Mouse (Mus musculus) MEL (cell line): ENCODE measurements around the gene Lix1. TPM values are rescaled to one million over a fixed set of nuclear protein-coding genes. Genes with fewer than 3 reads are reported as not detected.
A peak's percentile ranks its signal among the peaks of the same experiment; 100 is the strongest.

Experiments
- DNase-seq: peaks from one replicate; pipeline ENCODE4 v3.0.0; 2011; ENCODE audit warnings: low read depth, low spot score
- H3K27ac ChIP-seq: 2 replicates; pipeline ENCODE4 v1.5.1; 2012; ENCODE audit warnings: low read depth, mild to moderate bottlenecking, control low read depth, low read length, moderate library complexity; ENCODE audit not compliant: control insufficient read depth
- H3K27me3 ChIP-seq, 2 experiments: fragments of 150-350 bp in 1 of 2; sonication (generic) in 1 of 2; 2 replicates each; pipeline ENCODE4 v1.6.1; 2012; ENCODE audit warnings: low read length in 2 of 2, mild to moderate bottlenecking in 2 of 2, improper control_type of control experiment in 1 of 2, moderate library complexity in 1 of 2; ENCODE audit not compliant: insufficient read depth in 2 of 2, control insufficient read depth in 1 of 2
- H3K36me3 ChIP-seq, 2 experiments: 2 replicates each; pipeline ENCODE4 v1.6.1; 2012 to 2014; ENCODE audit warnings: low read length in 2 of 2, improper control_type of control experiment in 1 of 2, inconsistent platforms in 1 of 2, mild to moderate bottlenecking in 1 of 2; ENCODE audit not compliant: insufficient read depth in 2 of 2, control insufficient read depth in 1 of 2
- H3K4me1 ChIP-seq, 2 experiments: fragments of 150-350 bp in 1 of 2; sonication (generic) in 1 of 2; 2 replicates each; pipeline ENCODE4 v1.6.1; 2012; ENCODE audit warnings: low read length in 2 of 2, improper control_type of control experiment in 1 of 2, mild to moderate bottlenecking in 1 of 2; ENCODE audit not compliant: insufficient read depth in 2 of 2, control insufficient read depth in 1 of 2
- H3K4me3 ChIP-seq, 2 experiments: fragments of 150-350 bp in 1 of 2; sonication (generic) in 1 of 2; 2 replicates each; pipeline ENCODE4 v1.5.1; 2012; ENCODE audit warnings: low read depth in 2 of 2, low read length in 2 of 2, mild to moderate bottlenecking in 2 of 2, moderate library complexity in 2 of 2, control low read depth in 1 of 2, improper control_type of control experiment in 1 of 2; ENCODE audit not compliant: control insufficient read depth in 1 of 2, insufficient read depth in 1 of 2
- H3K79me2 ChIP-seq: 2 replicates; pipeline ENCODE4 v1.6.1; 2012; ENCODE audit warnings: mild to moderate bottlenecking, low read length, moderate library complexity; ENCODE audit not compliant: control insufficient read depth, poor library complexity, insufficient read depth
- H3K9ac ChIP-seq: 2 replicates; pipeline ENCODE4 v1.6.1; 2012; ENCODE audit warnings: low read depth, mild to moderate bottlenecking, control low read depth, low read length, moderate library complexity; ENCODE audit not compliant: control insufficient read depth, poor library complexity, severe bottlenecking
- H3K9me3 ChIP-seq: fragments of 150-350 bp; sonication (generic); replicated peaks from 2 replicates; pipeline ENCODE4 v1.6.1; 2012; ENCODE audit warnings: mild to moderate bottlenecking, low read length, improper control_type of control experiment, moderate library complexity; ENCODE audit not compliant: insufficient read depth
- CHD2 ChIP-seq: IDR thresholded peaks from 2 replicates; pipeline ENCODE4 v1.6.1; 2011; ENCODE audit warnings: low read length, improper control_type of control experiment
- CTCF ChIP-seq, 3 experiments: IDR thresholded peaks in 2 of 3; conservative IDR thresholded peaks in 1 of 3; 2 replicates each; pipeline ENCODE4 v1.5.1; 2011 to 2012; ENCODE audit warnings: low read length in 3 of 3, low read depth in 2 of 3, mild to moderate bottlenecking in 2 of 3, improper control_type of control experiment in 1 of 3, inconsistent platforms in 1 of 3, mixed read lengths in 1 of 3, moderate library complexity in 1 of 3; ENCODE audit not compliant: control insufficient read depth in 1 of 3, insufficient read depth in 1 of 3, poor library complexity in 1 of 3, severe bottlenecking in 1 of 3
- ELF1 ChIP-seq: IDR thresholded peaks from 2 replicates; pipeline ENCODE4 v1.6.1; 2014; ENCODE audit warnings: low read depth, mild to moderate bottlenecking, inconsistent platforms, low read length, improper control_type of control experiment, moderate library complexity
- EP300 ChIP-seq, 2 experiments: IDR thresholded peaks; 2 replicates each; pipeline ENCODE4 v1.6.1; 2011; ENCODE audit warnings: improper control_type of control experiment in 2 of 2, low read length in 2 of 2, low read depth in 1 of 2, mild to moderate bottlenecking in 1 of 2
- ETS1 ChIP-seq: IDR thresholded peaks from 2 replicates; pipeline ENCODE4 v1.6.1; 2012; ENCODE audit warnings: low read depth, mild to moderate bottlenecking, inconsistent platforms, low read length, improper control_type of control experiment, moderate library complexity
- GABPA ChIP-seq: IDR thresholded peaks from 2 replicates; pipeline ENCODE4 v1.6.1; 2012; ENCODE audit warnings: low read depth, mild to moderate bottlenecking, inconsistent platforms, low read length, improper control_type of control experiment, moderate library complexity
- GATA1 ChIP-seq: IDR thresholded peaks from 2 replicates; pipeline ENCODE4 v1.6.1; 2011; ENCODE audit warnings: low read depth, low read length, improper control_type of control experiment
- JUND ChIP-seq: IDR thresholded peaks from 2 replicates; pipeline ENCODE4 v1.6.1; 2011; ENCODE audit warnings: low read depth, mild to moderate bottlenecking, improper control_type of control experiment, low read length
- MAFK ChIP-seq: IDR thresholded peaks from 2 replicates; pipeline ENCODE4 v1.6.1; 2011; ENCODE audit warnings: low read depth, mild to moderate bottlenecking, low read length, improper control_type of control experiment, borderline replicate concordance
- MAX ChIP-seq: IDR thresholded peaks from 2 replicates; pipeline ENCODE4 v1.6.1; 2011; ENCODE audit warnings: low read length, improper control_type of control experiment
- MAZ ChIP-seq: IDR thresholded peaks from 2 replicates; pipeline ENCODE4 v1.6.1; 2012; ENCODE audit warnings: low read depth, mild to moderate bottlenecking, inconsistent platforms, low read length, improper control_type of control experiment
- MXI1 ChIP-seq: IDR thresholded peaks from 2 replicates; pipeline ENCODE4 v1.6.1; 2011; ENCODE audit warnings: mild to moderate bottlenecking, low read depth, low read length, improper control_type of control experiment
- MYC ChIP-seq: IDR thresholded peaks from 2 replicates; pipeline ENCODE4 v1.6.1; 2011; ENCODE audit warnings: low read depth, mild to moderate bottlenecking, low read length, improper control_type of control experiment, moderate library complexity
- NRF1 ChIP-seq: IDR thresholded peaks from 2 replicates; pipeline ENCODE4 v1.6.1; 2014; ENCODE audit warnings: low read depth, mild to moderate bottlenecking, inconsistent platforms, low read length, improper control_type of control experiment, moderate library complexity; ENCODE audit not compliant: poor library complexity, insufficient read depth, severe bottlenecking
- POLR2AphosphoS2 ChIP-seq: IDR thresholded peaks from 2 replicates; pipeline ENCODE4 v1.6.1; 2011; ENCODE audit warnings: low read length, improper control_type of control experiment
- RAD21 ChIP-seq: IDR thresholded peaks from 2 replicates; pipeline ENCODE4 v1.6.1; 2011; ENCODE audit warnings: mild to moderate bottlenecking, low read depth, low read length, improper control_type of control experiment
- RCOR1 ChIP-seq: IDR thresholded peaks from 2 replicates; pipeline ENCODE4 v1.6.1; 2012; ENCODE audit warnings: low read depth, mild to moderate bottlenecking, inconsistent platforms, low read length, improper control_type of control experiment
- SMC3 ChIP-seq: IDR thresholded peaks from 2 replicates; pipeline ENCODE4 v1.6.1; 2011; ENCODE audit warnings: low read depth, low read length, improper control_type of control experiment
- TAL1 ChIP-seq: IDR thresholded peaks from 2 replicates; pipeline ENCODE4 v1.6.1; 2012; ENCODE audit warnings: mild to moderate bottlenecking, inconsistent platforms, low read length, moderate library complexity, mixed read lengths
- TBP ChIP-seq: IDR thresholded peaks from 2 replicates; pipeline ENCODE4 v1.8.0; 2011; ENCODE audit warnings: low read depth, low read length, improper control_type of control experiment
- TCF12 ChIP-seq: IDR thresholded peaks from 2 replicates; pipeline ENCODE4 v1.6.1; 2014; ENCODE audit warnings: low read depth, mild to moderate bottlenecking, inconsistent platforms, low read length, improper control_type of control experiment, moderate library complexity
- UBTF ChIP-seq: IDR thresholded peaks from 2 replicates; pipeline ENCODE4 v1.6.1; 2012; ENCODE audit warnings: low read depth, mild to moderate bottlenecking, inconsistent platforms, low read length, improper control_type of control experiment, moderate library complexity, borderline replicate concordance; ENCODE audit not compliant: insufficient read depth
- USF2 ChIP-seq, 2 experiments: IDR thresholded peaks; 2 replicates each; pipeline ENCODE4 v1.6.1; 2011 to 2012; ENCODE audit warnings: improper control_type of control experiment in 2 of 2, low read length in 2 of 2, borderline replicate concordance in 1 of 2, inconsistent platforms in 1 of 2, low read depth in 1 of 2, mild to moderate bottlenecking in 1 of 2; ENCODE audit not compliant: insufficient read depth in 1 of 2
- ZC3H11A ChIP-seq: IDR thresholded peaks from 2 replicates; pipeline ENCODE4 v1.6.1; 2012; ENCODE audit warnings: low read depth, mild to moderate bottlenecking, inconsistent platforms, low read length, improper control_type of control experiment
- ZKSCAN1 ChIP-seq: IDR thresholded peaks from 2 replicates; pipeline ENCODE4 v1.6.1; 2012; ENCODE audit warnings: low read depth, mild to moderate bottlenecking, inconsistent platforms, low read length, improper control_type of control experiment, moderate library complexity
- ZNF384 ChIP-seq: IDR thresholded peaks from 2 replicates; pipeline ENCODE4 v1.6.1; 2012; ENCODE audit warnings: low read depth, mild to moderate bottlenecking, inconsistent platforms, low read length, improper control_type of control experiment
- polyA plus RNA-seq, 2 experiments: library from polyadenylated mRNA; stranded (reverse) in 1 of 2; unstranded in 1 of 2; fragments of >175 nt in 1 of 2; fragments of >200 nt in 1 of 2; gene quantifications; 2 replicates each; pipeline versions ENCODE4 v1.2.1 to v1.2.4; 2012; ENCODE audit warnings: low replicate concordance in 2 of 2, low read depth in 1 of 2; ENCODE audit not compliant: insufficient read length in 2 of 2, insufficient read depth in 1 of 2, missing spikeins in 1 of 2
- total RNA-seq: library from RNA; depleted of rRNA; stranded (reverse); fragments of 300-350 nt; gene quantifications from 2 replicates; pipeline ENCODE4 v1.2.3, GENCODE M21; 2012

Gene Lix1
- total and polyA plus RNA-seq, 3 experiments, result not detected

- 0 out of 2 replicates have a peak, but pooled peaks have one; percentile 14 for TF ChIP-seq MAFK
- peak; percentile 74 for TF ChIP-seq RCOR1
Measured at GRCm38 (mm10) chr17:17384502-17384901, 18.0 kb upstream of the Lix1 start (continued).

GRCm38 (mm10) chr17:17386117-17386516 is 16.4 kb upstream of the Lix1 start:
- Histone ChIP-seq H3K27me3 (no peaks in the 10 kb centered on the region), H3K27ac (no peak overlapping the region), H3K9ac (no peak overlapping the region), H3K36me3 (peaks cover 27 to 39% of the 10 kb centered on the region in 2 experiments), H3K4me3 (no peak overlapping the region), H3K9me3 (no peaks in the 10 kb centered on the region), H3K79me2 (0 out of 2 replicates have a peak, but pooled peaks cover 1% of the 10 kb centered on the region), H3K4me1 (peaks cover 9% of the 10 kb centered on the region in 2 experiments)
- peak; percentile 52 for DNase-seq
- TF ChIP-seq ELF1 (no peak), NRF1 (no peak), SMC3 (peak; percentile 29; the same call in 1 of the 2 replicates), CTCF (IDR thresholded peaks at IDR 0.05 in 2 of 3, conservative IDR thresholded peaks at IDR 0.05 in 1 of 3; ENCODE audit: control insufficient read depth in 1 of 3, insufficient read depth in 1 of 3, low read depth in 2 of 3, low read length in 3 of 3, poor library complexity in 1 of 3, severe bottlenecking in 1 of 3) (peak in 2 of 3 experiments; percentile 14 to 40; a peak in 2 of 6 replicates)

- Histone ChIP-seq H3K27ac (no peak overlapping the region), H3K9me3 (no peaks in the 10 kb centered on the region)
- peak; percentile 90 for DNase-seq
Measured at GRCm38 (mm10) chr17:17391823-17392222, 10.6 kb upstream of the Lix1 start.

More at GRCm38 (mm10) chr17:17391823-17392222, 10.6 kb upstream of the Lix1 start:
- peak; percentile 97 for TF ChIP-seq RCOR1
- peak; percentile 68 for TF ChIP-seq ETS1
- 0 out of 2 replicates have a peak, but pooled peaks have one; percentile 44 for TF ChIP-seq MYC
- 0 out of 2 replicates have a peak, but pooled peaks have one; percentile 11 for TF ChIP-seq ZC3H11A
- TF ChIP-seq EP300 (IDR thresholded peaks at IDR 0.05; ENCODE audit: low read depth in 1 of 2, low read length in 2 of 2), result peak; percentile 63 to 91
- TF ChIP-seq TCF12, result peak; percentile 52; the same call in 1 of the 2 replicates
- no peak for TF ChIP-seq ZNF384
- no peak for TF ChIP-seq MXI1
- TF ChIP-seq RAD21, result no peak; the same call in 1 of the 2 replicates
- TF ChIP-seq MAZ, result no peak
- TF ChIP-seq POLR2AphosphoS2, result no peak
- no peak for TF ChIP-seq MAX
- no peak for TF ChIP-seq CHD2
- no peak for TF ChIP-seq ZKSCAN1
- TF ChIP-seq CTCF (IDR thresholded peaks at IDR 0.05 in 2 of 3, conservative IDR thresholded peaks at IDR 0.05 in 1 of 3; ENCODE audit: control insufficient read depth in 1 of 3, insufficient read depth in 1 of 3, low read depth in 2 of 3, low read length in 3 of 3, poor library complexity in 1 of 3, severe bottlenecking in 1 of 3), result no peak
- no peak for TF ChIP-seq UBTF
- TF ChIP-seq TBP, result 0 out of 2 replicates have a peak, but pooled peaks have one; percentile 37
- no peak for TF ChIP-seq USF2 (IDR thresholded peaks at IDR 0.05; ENCODE audit: borderline replicate concordance in 1 of 2, insufficient read depth in 1 of 2, low read depth in 1 of 2, low read length in 2 of 2)
- TF ChIP-seq JUND, result no peak
- TF ChIP-seq ELF1, result no peak
- TF ChIP-seq GATA1, result peak; percentile 87
- peak; percentile 31 for TF ChIP-seq SMC3
- no peak for TF ChIP-seq GABPA
- peak; percentile 57 for TF ChIP-seq TAL1
- Histone ChIP-seq H3K4me1 (peaks cover 3 to 11% of the 10 kb centered on the region in 2 experiments), H3K4me3 (no peak overlapping the region), H3K36me3 (peaks cover 10 to 13% of the 10 kb centered on the region in 2 experiments), H3K9ac (no peak overlapping the region), H3K79me2 (peaks cover 4% of the 10 kb centered on the region; the same call in 1 of the 2 replicates), H3K27me3 (no peaks in the 10 kb centered on the region)
